Mouse (Mus musculus) right cerebral cortex, postnatal 10 days (tissue): ENCODE results near the gene Olfr9.
A peak's percentile ranks its signal among the peaks of the same experiment; 100 is the strongest.
"Not testable (repeated sequence)": the region's sequence is repeated elsewhere in the genome, so short reads cannot be mapped to it uniquely, and the experiment has no call there.

Source experiments
- DNase-seq, 2 experiments: peaks; one replicate each; pipeline ENCODE4 v3.0.0; 2021; ENCODE audit warnings: low spot score in 2 of 2

The Olfr9 gene

GRCm38 (mm10) chr10:128989131-128989530, at the start of gene Olfr9:
Gene Olfr9 (plus strand): TSS chr10:128989431.
- DNase-seq, result not testable (repeated sequence)

DNA sequence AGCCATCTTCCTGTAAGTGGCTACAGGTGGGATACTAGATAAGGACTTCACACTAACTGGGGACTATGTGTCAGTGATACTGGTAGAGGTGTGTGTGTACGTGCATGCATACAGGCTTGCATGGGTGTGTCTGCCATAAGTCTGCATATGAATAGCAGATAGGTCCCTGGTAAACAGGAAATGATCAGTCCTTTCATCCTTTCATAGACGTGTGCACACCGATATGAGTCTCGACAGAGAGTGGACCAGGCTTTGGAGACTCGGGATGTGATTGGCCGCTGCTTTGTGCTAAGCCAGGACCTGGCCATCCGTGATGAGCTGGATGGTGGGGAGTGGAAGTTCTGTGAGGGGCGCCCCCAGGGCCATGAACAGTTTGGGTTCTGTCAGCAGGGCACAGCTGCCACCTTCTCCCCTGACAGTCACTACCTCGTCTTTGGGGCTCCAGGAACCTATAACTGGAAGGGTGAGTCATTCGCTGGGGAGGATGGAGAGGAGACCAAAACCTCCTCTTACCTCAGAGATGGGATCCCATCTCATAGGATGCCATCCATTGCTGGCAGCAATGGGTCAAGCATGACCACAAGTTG, 48.7 kb upstream of the Olfr9 start:
- no peak for DNase-seq

- DNase-seq, result no peak
These were observed 43.6 kb upstream of the Olfr9 start for GRCm38 (mm10) chr10:128945675-128946074.

DNA sequence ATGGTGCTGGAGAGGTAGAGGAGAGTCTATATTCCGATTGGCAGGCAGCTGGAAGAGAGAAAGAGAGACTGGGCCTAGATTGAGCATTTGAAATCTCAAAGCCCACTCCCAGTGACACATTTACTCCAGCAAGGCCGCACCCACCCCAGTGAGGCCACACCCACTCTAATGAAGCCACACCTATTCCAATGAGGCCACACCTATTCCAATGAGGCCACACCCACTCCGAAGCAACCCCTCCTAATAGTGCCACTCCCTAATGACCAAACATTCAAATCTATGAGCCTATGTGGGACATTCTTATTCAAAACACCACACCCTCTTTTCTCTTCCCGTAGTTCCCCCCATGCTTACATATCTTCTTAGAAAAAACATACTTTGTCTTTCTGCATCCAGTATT, 41.7 kb upstream of the Olfr9 start:
- DNase-seq, result no peak

- no peak for DNase-seq
These were observed 38.9 kb upstream of the Olfr9 start for GRCm38 (mm10) chr10:128950208-128950887.

DNA sequence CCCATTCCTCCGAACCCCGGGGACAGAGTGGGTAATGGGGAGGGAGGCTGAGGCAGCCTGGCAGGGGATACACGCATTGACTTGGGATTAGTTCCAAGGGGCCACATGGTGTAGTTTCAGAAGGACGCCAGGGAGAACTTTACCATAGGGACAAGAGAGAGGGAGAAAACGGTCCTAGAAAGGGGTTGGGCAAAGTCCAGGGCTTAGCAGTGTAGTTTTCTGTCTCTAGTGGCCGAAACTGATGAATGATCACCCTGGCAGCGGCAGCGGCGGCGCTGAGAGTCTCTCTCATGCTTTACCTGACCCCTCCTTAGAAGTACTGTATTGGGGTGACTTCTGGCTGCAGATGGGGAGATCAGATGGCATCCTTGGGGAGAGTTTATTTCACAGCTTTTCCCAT, 30.9 kb upstream of the Olfr9 start:
- DNase-seq, result no peak

DNA sequence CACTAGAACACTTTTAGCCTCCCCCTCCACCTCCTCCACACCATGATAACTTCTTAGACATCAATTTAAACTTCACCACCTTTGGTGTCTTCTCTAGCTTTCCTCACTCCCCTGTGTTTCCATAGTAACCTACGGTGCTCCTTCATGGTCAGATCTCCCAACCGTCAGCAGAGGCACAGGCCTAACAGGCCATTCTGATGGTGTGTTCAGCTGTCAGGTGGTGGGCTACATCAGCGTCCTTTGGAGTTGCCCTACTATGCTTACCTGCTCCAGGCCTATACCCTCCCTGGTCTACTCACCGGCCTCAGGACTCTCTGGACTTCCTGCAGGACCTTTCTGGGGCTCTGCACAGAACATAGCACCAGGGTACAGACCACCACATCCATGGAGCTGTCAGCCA, 29.1 kb upstream of the Olfr9 start:
- no peak for DNase-seq

GRCm38 (mm10) chr10:128960590-128961584, 28.3 kb upstream of the Olfr9 start, which contains the start of gene Mettl7b:
Gene Mettl7b (minus strand): TSS chr10:128960988.
- DNase-seq, result no peak

DNA sequence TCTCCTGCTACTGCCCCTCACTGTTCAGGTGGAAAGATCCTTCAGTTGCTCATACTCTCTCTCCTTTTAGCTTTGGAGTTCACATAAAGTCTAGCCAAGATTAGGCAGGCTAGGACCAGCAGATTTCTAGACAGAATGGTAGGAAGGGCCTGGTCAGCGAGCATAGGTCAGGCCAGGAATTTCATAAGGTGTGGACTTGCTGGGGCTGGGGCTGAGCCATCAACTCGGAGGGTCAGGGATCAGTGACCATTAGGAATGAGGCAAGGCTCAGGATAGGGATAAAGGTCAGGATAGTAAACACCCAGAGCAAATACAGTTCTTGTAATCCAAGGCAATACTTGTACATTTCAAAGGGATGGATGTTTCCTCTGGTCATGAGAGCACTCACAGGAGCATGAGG, 24.3 kb upstream of the Olfr9 start:
- no peak for DNase-seq

DNA sequence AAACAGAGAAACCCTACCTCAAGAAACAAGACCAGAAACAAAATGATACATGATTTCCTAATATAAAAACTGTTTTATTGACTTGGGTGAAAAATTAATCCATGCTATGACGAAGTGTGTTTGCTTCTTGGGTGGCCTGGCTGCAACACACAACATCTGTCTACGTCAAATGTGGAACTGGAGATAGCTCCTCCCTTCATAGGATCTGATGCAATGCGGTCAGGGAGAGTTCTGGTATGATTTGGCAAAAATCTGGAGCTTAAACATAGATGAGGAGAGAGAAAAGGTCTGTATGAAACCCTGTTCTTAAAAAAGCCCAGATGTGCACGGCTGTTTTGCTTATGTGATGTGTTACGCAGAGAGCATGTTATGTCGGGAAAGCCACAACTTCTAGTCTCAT, 23.4 kb upstream of the Olfr9 start:
- no peak for DNase-seq

- DNase-seq, result no peak
These were observed 20.9 kb upstream of the Olfr9 start for GRCm38 (mm10) chr10:128968341-128968749.

GRCm38 (mm10) chr10:128970740-128971250, 18.4 kb upstream of the Olfr9 start:
- DNase-seq, result no peak

- no peak for DNase-seq
These were observed 16.4 kb upstream of the Olfr9 start for GRCm38 (mm10) chr10:128972841-128973240.

DNA sequence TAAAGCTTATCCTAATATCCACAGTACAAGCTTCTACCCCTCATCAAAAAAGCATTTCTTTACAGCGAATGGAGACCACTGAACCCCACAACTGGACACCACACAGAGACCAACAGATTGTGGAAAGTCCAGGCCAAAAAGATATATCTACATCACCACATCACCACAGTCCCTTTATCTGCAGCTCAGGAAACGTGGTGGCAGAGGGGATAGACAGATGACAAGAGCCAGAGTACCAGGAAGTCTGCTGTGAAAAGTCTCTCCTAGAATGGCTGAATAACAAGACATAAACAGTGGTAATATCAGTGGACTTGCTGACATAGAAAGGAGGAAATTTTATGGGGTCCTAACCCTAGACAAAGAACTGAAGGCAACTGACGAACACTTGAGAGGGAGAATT, 12.8 kb upstream of the Olfr9 start:
- no peak for DNase-seq

GRCm38 (mm10) chr10:128977522-128978114, 11.6 kb upstream of the Olfr9 start:
- peak; percentile 72 for DNase-seq

DNA sequence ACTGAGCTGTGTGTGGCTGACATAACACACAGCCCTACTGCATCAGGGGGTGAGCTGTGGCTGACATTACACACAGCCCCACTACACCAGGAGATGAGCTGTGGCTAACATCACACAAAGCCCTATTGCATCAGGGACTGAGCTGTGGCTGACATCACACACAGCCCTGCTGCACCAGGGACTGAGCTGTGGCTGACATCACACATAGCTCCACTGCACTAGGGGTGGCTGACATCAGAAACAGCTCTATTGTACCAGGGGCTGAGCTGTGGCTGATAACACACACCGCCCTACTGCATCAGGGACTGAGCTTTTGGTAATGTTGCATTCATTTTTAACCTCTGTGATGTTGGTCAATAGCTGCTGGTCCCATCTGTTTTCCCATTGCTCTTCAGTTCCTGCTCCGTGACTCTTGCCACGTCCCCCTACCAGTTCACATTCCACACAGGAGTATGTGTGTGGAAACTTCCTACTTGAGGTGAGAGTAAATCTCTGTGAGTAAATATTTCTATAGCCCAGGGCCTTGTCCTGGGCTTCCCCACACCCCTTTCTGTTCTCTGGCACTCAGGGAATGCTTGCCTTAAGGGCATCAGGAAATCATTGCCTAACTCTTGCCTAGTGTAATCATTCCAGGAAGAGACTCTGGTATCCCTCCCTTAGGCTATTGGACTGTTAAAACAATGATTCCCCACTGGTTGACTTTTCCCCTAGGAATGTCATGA, 8.4 kb upstream of the Olfr9 start:
- no peak for DNase-seq

GRCm38 (mm10) chr10:128990129-128990850, 1.1 kb downstream of the Olfr9 start:
- not testable (repeated sequence) for DNase-seq

DNA sequence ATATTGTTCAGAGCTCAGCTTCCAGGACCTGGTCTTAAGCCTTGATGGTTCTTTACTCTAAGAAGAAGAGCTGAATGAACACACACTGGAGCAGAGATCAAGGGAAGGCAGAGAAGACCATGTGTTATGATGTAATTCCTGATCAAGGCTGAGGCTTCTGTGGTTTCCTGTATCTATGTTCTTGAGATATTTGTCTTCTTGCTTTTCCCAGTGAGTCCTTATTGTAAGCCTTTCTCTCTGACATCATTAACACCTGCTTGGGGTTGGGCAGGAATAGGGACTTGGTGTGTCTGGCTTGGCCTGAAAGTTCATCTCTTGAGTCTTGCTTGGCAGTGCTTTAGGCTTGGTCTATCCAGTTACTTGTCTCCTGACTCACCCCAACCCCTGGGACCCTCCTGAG, 1.8 kb downstream of the Olfr9 start:
- DNase-seq, result no peak

- no peak for DNase-seq
These were observed 6.6 kb downstream of the Olfr9 start for GRCm38 (mm10) chr10:128995796-128996195.

DNA sequence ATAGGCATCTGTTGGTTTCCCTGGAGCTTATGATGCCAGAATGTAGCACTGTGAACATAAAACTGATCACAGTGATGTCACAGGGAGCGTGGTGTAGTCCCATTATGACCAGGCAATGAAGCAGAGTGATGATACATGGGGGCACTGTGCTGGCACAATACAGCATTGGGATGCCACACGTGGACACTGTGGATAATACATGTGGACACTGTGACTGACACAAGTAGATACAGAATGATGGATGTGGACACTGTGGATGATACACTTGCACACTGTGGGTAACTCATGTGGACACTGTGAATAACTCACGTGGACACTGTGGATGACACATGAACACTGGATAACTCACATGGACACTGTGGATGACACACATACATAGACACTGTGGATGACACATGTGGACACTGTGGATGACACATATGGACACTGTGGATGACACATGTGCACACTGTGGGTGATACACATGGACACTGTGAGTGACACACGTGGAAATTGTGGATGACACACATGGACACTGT, 7.4 kb downstream of the Olfr9 start:
- DNase-seq, result no peak
